Mouse (Mus musculus) neural tube, embryonic 15.5 days (tissue): ENCODE data around the gene Tas2r118. TPM values are rescaled to one million over a fixed set of nuclear protein-coding genes. Genes with fewer than 3 reads are reported as not detected.

Experiments used
- polyA plus RNA-seq: library from polyadenylated mRNA; unstranded; fragments of >200 nt; fragmentation: Nextera tagmentation; extraction: Ambion mirVana; gene quantifications from 2 replicates; pipeline ENCODE4 v1.2.1, GENCODE M21; 2015

Gene Tas2r118
- polyA plus RNA-seq, 1 experiment from 2014 or later: not detected

Other genes starting within 250 kb of the Tas2r118 start
- 9.5 and 10.7 TPM in 2 replicates for gene Cadps2, start 130.6 kb downstream of the Tas2r118 start, polyA plus RNA-seq
- gene Slc13a1, start 198.0 kb upstream of the Tas2r118 start, polyA plus RNA-seq: 0.18 and 0.19 TPM in 2 replicates